Mouse (Mus musculus): Measurements from ENCODE around the gene Kif2c. TPM values are rescaled to one million over a fixed set of nuclear protein-coding genes. Genes with fewer than 3 reads are reported as not detected.

Gene Kif2c
- polyA plus RNA-seq, 1 experiment: not detected

DNA sequence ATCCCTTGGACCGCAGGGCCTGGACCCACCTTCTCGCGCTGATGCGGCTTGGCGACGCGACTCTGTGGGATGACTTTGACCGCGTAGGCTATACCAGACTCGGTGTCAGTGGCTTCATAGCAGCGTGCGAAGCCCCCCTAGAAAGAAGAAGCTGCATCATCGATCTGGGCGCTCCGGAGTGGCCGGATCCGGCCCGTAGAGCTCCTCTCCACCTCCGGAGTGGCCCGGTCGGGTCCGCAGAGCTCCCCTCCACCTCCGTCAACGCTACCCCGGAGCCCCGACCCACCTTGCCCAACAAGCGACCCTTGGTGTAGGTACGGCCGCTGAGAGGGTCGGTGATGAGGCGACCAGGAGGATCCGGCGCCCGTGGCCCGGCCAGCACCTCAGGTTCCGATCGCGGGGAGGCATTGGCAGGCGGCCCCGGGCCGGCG lies 49.1 kb downstream of the Kif2c start:
- Histone ChIP-seq H3K27ac (ENCODE audit: insufficient read depth, low read depth, low read length) (no peak overlapping the region), H3K4me3 (ENCODE audit: insufficient read depth, low read depth, low read length) (peak overlapping the region; percentile 75), H3K4me1 (ENCODE audit: control insufficient read depth, insufficient read depth, low read length) (peaks cover 15% of the 10 kb centered on the region; the same call in 1 of the 2 replicates)
- TF ChIP-seq CTCF (IDR thresholded peaks at IDR 0.05; ENCODE audit: insufficient read depth, low read depth, low read length): no peak
- TF ChIP-seq POLR2A (IDR thresholded peaks at IDR 0.05; ENCODE audit: insufficient read depth, low read depth, low read length): no peak
- WGBS: under 1% methylated on average over 42 of the region's 42 CpGs

DNA sequence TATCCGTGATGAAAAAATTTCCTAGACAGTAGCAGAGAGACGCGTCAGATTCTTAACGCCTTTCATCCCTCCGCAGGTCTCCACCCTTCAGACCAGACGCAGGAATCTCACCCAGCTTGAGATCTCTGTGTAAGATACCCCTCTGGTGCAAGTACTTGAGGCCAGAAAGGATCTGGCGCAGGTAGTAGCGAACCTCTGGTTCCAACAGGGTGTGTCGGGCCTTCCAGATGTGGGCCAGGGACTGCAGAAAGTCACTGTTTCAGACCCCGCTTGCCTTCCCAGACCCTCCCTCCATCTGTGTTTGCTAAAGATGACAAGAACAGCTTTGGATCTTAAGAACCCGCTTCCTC lies 49.7 kb downstream of the Kif2c start:
- Histone ChIP-seq H3K4me3 (ENCODE audit: insufficient read depth, low read depth, low read length) (peak overlapping the region; percentile 75), H3K4me1 (ENCODE audit: control insufficient read depth, insufficient read depth, low read length) (peaks cover 15% of the 10 kb centered on the region; the same call in 1 of the 2 replicates), H3K27ac (ENCODE audit: insufficient read depth, low read depth, low read length) (no peak overlapping the region)
- TF ChIP-seq POLR2A (IDR thresholded peaks at IDR 0.05; ENCODE audit: insufficient read depth, low read depth, low read length) (no peak), CTCF (IDR thresholded peaks at IDR 0.05; ENCODE audit: insufficient read depth, low read depth, low read length) (no peak)
- WGBS: 36% methylated on average over 11 of the region's 11 CpGs

DNA sequence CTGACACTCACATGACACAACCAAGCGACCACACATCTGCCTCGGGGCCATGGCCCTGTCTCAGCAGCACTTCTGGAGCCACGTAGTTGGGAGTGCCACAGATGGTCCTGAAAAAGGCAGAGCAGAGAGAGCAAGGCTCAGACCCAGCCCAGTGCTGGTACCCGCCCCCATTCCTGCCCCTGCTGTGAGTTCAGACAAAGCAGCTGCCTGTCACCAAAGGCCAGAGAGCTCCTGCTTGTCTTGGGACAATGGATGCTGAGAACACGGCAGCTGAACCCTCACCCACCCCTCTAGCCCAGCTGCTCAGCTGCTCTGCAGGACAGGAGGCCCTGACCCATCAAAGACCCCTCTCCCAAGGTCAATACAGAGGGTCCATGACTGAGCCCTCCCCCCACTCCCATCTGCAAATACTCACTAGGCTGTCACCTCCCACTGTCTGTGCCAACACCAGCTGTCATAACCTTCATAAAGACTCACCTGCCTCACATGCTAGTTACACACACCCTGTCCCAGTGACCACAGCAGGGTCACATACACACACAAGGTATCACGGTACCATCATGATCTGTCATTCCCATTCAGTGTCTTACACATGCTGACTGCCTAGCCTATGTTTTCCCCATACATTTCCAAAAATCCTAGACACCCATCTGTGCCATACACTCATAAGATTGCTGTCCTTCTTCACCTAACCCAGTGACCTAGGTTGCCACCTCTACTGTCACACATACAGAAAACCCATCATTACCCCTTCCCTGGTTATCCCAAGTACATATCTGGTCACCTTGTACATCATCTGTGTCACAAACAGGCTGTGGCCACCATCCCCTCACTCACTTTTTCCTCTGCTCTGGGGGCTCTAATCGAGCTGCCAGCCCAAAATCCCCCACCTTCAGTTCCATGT lies 50.3 kb downstream of the Kif2c start:
- Histone ChIP-seq H3K4me1 (ENCODE audit: control insufficient read depth, insufficient read depth, low read length) (peaks cover 15% of the 10 kb centered on the region; the same call in 1 of the 2 replicates), H3K4me3 (ENCODE audit: insufficient read depth, low read depth, low read length) (no peak overlapping the region), H3K27ac (ENCODE audit: insufficient read depth, low read depth, low read length) (no peak overlapping the region)
- WGBS: 65% methylated on average over 7 of the region's 7 CpGs
- TF ChIP-seq POLR2A (IDR thresholded peaks at IDR 0.05; ENCODE audit: insufficient read depth, low read depth, low read length): no peak
- no peak for TF ChIP-seq CTCF (IDR thresholded peaks at IDR 0.05; ENCODE audit: insufficient read depth, low read depth, low read length)

DNA sequence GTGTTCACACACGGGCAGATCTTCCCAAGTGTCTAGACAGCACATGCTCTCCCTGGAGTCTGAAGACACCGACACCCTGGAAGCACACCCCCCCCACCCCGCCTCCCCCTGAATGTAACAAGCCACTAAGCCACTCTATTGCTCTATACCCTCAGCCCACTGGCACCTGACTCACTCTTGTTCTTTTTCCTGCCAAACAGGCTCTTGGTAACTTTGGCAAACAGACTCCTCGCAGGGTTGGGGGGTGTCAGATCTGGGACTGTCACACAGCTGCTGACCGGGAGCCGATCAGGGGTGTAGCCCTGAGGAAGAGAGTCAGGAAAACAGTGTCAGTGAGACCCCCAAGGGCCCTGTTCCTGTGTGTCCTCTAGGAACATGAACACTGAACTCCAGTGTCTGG lies 51.2 kb downstream of the Kif2c start:
- Histone ChIP-seq H3K4me1 (ENCODE audit: control insufficient read depth, insufficient read depth, low read length) (peaks cover 21% of the 10 kb centered on the region), H3K27ac (ENCODE audit: insufficient read depth, low read depth, low read length) (no peak overlapping the region), H3K4me3 (ENCODE audit: insufficient read depth, low read depth, low read length) (no peak overlapping the region)
- 70% methylated on average over 6 of the region's 6 CpGs for WGBS
- no peak for TF ChIP-seq CTCF (IDR thresholded peaks at IDR 0.05; ENCODE audit: insufficient read depth, low read depth, low read length)
- TF ChIP-seq POLR2A (IDR thresholded peaks at IDR 0.05; ENCODE audit: insufficient read depth, low read depth, low read length): no peak

DNA sequence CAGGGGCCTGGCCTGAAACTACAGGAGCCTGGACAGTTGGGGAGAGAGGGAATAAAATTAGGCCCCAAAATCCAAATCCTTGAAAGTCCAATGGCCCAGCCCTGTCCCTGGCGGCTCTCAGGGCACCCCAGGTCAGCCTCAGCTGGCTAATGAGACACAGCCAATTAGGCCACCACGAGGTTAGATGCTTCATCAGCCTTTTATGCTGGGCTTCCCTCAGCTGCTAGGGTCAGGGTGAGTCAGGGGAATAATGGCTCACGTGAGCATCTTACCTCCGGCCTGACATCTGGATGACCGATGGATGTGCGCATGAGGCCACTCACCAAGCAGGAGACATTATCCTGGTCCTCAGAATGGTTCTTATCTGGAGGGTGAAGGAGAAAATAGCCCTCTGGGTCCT lies 51.6 kb downstream of the Kif2c start:
- H3K4me3 ChIP-seq (ENCODE audit: insufficient read depth, low read depth, low read length): no peak overlapping the region
- H3K27ac ChIP-seq (ENCODE audit: insufficient read depth, low read depth, low read length): no peak overlapping the region
- peaks cover 25% of the 10 kb centered on the region for H3K4me1 ChIP-seq (ENCODE audit: control insufficient read depth, insufficient read depth, low read length)
- no peak for TF ChIP-seq CTCF (IDR thresholded peaks at IDR 0.05; ENCODE audit: insufficient read depth, low read depth, low read length)
- no peak for TF ChIP-seq POLR2A (IDR thresholded peaks at IDR 0.05; ENCODE audit: insufficient read depth, low read depth, low read length)
- 73% methylated on average over 6 of the region's 6 CpGs for WGBS

DNA sequence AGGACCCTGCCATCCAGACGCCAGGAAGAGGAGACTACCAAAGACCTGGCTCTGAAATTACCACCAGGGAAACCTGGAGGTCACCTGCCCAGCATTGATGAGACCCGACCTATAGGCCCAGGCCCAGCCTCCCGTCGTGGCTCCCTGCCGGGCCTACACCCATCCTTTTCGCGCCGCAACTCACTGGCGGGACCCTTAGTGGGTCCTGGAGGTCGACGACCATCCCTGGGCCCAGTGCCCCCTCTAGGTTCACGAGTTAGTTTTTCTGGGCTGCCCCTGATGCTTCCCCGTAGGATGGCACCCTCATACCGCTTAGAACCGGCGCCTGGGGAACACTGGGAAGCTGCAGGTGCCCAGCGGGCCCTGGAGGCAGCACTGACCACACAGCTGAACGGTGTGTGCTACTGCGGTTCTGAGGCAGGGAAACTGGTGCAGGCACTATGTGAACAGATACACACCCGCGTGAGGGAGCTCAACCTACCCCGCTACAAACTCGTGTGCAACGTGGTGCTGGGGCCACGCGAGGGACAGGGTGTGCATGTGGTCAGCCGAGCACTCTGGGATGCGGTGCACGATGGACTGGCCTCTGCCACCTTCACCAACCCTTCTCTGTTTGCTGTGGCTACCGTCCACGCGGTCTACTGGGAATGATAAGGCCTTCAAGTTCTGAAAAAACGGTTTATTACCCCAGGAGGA lies 54.3 kb downstream of the Kif2c start:
- H3K27ac ChIP-seq (ENCODE audit: insufficient read depth, low read depth, low read length): no peak overlapping the region
- 92% methylated on average over 33 of the region's 33 CpGs for WGBS
- no peak for TF ChIP-seq POLR2A (IDR thresholded peaks at IDR 0.05; ENCODE audit: insufficient read depth, low read depth, low read length)
- TF ChIP-seq CTCF (IDR thresholded peaks at IDR 0.05; ENCODE audit: insufficient read depth, low read depth, low read length): no peak
- H3K4me1 ChIP-seq (ENCODE audit: control insufficient read depth, insufficient read depth, low read length): peaks cover 36% of the 10 kb centered on the region
- H3K4me3 ChIP-seq (ENCODE audit: insufficient read depth, low read depth, low read length): no peak overlapping the region

DNA sequence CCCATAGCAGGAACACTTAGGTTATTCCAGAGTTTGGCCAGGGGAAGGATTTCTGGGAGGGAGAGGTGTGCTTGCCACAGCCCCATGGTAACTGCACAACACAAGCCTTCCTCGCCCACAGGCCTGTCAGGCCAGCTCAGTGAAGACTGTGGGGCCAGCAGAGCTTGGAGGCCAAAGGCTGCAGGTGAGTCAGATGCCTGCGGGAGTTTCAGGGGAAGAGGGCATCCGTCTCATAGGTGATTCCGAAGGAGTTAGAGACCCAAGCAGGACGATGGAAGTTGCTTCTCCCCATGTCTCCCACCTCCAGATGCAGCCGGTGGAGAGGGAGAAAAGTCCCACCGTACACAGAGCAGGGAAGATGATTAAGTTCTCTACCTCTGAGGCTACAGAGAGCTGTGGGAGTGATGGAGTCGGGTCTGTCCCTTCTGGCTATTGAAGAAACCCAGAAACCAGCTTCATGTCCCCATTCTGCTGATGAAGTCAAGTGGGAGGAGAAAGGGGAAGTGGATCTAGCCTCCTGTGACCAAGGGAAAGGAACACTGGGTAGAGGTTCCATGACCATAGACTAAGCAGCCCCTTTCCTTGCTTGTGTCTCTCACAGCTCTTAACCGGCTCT lies 55.7 kb downstream of the Kif2c start, which contains the start of gene Tctex1d4:
Tctex1d4 (plus strand) TSS at position 120 of the 616 bp plus-strand sequence.
- WGBS: 77% methylated on average over 9 of the region's 9 CpGs
- Histone ChIP-seq H3K4me1 (ENCODE audit: control insufficient read depth, insufficient read depth, low read length) (peaks cover 33% of the 10 kb centered on the region), H3K27ac (ENCODE audit: insufficient read depth, low read depth, low read length) (peak within 1 kb of the TSS; percentile 71), H3K4me3 (ENCODE audit: insufficient read depth, low read depth, low read length) (no peak within 1 kb of the TSS)
- no peak for TF ChIP-seq POLR2A (IDR thresholded peaks at IDR 0.05; ENCODE audit: insufficient read depth, low read depth, low read length)

DNA sequence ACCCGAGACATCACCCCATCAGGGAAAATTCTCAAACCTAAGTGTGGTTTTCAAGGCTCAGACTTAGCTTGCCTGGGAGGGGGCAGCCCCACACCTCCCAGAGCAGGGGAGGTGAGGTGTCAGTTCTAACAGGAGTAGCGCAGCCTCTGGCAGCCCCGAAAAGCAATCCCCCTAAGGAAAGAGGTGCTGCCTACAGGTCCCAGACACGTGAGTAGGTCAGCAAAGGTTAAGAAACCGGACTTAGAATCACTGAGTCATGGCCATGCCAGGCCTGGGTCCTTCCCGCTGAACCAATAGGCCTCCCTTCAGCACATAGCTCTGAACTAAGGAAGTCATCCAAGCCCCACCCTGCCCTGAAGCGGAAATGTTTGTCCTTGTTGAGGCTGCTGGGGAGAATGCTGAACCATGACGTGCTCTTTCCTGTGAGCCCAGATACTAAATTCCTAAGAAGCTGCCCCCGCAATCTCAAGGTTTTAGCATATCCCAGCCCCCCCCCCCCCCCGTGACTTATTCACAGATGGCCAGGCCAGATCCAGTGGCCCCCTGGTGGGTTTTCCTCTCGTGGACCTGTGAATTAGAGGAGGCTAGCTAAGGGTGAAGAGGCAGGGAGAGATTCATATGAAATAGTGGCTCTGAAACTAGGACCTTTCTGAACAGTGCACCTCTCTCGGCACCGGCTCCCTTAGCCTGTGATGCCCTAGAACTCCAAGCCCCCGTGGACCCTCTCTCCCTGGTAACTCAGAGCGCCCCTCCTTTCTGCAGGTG lies 56.3 kb downstream of the Kif2c start:
- peak overlapping the region; percentile 71 for H3K27ac ChIP-seq (ENCODE audit: insufficient read depth, low read depth, low read length)
- TF ChIP-seq CTCF (IDR thresholded peaks at IDR 0.05; ENCODE audit: insufficient read depth, low read depth, low read length) (no peak), POLR2A (IDR thresholded peaks at IDR 0.05; ENCODE audit: insufficient read depth, low read depth, low read length) (no peak)
- 59% methylated on average over 15 of the region's 15 CpGs for WGBS

More for the DNA sequence above, 56.3 kb downstream of the Kif2c start:
- Histone ChIP-seq H3K4me1 (ENCODE audit: control insufficient read depth, insufficient read depth, low read length) (peaks cover 30% of the 10 kb centered on the region), H3K4me3 (ENCODE audit: insufficient read depth, low read depth, low read length) (no peak overlapping the region)
